Mouse (Mus musculus) adrenal gland, postnatal 14 days (tissue): Measurements from ENCODE around the gene Actr1b. TPM values are rescaled to one million over a fixed set of nuclear protein-coding genes. Genes with fewer than 3 reads are reported as not detected.
A peak's percentile ranks its signal among the peaks of the same experiment; 100 is the strongest.
"Not testable (repeated sequence)": the region's sequence is repeated elsewhere in the genome, so short reads cannot be mapped to it uniquely, and the experiment has no call there.

ENCODE experiments used
- DNase-seq: peaks from one replicate; pipeline ENCODE4 v3.0.0; 2021; ENCODE audit warnings: mixed read lengths
- total RNA-seq: library from RNA; stranded (reverse); gene quantifications from 2 replicates; pipeline ENCODE4 v1.2.3, GENCODE M21; 2021

Gene Actr1b
- total RNA-seq, 1 experiment from 2014 or later: 113 TPM

DNA sequence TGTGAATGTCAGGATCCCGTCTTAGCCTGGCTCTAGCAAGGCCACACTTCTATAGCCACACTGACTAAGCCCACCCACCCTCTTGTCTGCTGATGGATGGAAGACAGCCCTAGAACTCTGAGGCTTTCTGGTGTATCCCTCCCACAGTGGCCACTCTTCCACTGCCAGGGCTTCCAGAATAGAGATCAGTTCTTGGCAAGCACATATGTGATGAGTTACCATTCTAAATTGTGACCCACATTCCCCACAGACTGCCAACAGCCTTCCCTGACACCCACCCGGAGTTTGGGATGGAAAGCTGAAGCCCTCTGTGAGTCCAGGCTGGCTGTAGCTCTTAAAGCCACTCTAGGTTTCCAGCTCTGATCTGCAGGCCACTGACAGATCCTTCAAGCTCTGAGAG is 7.1 kb downstream of the Actr1b start:
- DNase-seq: no peak

DNA sequence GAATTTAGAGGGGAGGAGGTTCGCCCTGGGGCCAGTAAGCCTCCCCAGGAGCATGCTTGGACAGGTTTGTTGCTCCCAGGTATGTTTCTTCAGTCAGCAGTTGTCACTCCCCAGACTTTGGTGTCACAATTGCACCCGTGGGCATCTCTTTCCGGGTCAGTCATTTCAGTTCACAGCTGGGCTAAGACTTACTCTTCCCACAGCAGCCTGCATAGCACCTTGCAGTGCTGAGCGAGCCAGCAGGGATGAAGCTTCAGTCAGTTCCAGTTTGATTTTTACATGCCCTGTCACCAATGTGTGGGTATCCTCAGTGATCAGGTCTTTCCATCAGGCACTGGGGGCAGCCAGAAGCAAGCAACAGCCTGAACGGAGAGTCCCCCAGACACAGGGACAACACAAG is 17.2 kb downstream of the Actr1b start:
- DNase-seq: no peak

GRCm38 (mm10) chr1:36696411-36696810 is 17.8 kb downstream of the Actr1b start:
- DNase-seq: peak; percentile 23

GRCm38 (mm10) chr1:36694871-36695270 is 19.4 kb downstream of the Actr1b start:
- no peak for DNase-seq

- peak; percentile 99 for DNase-seq
Observed at GRCm38 (mm10) chr1:36691271-36692155, 22.7 kb downstream of the Actr1b start, which contains the start of gene Cox5b. TSS of gene Cox5b (plus strand) at chr1:36691449.

DNA sequence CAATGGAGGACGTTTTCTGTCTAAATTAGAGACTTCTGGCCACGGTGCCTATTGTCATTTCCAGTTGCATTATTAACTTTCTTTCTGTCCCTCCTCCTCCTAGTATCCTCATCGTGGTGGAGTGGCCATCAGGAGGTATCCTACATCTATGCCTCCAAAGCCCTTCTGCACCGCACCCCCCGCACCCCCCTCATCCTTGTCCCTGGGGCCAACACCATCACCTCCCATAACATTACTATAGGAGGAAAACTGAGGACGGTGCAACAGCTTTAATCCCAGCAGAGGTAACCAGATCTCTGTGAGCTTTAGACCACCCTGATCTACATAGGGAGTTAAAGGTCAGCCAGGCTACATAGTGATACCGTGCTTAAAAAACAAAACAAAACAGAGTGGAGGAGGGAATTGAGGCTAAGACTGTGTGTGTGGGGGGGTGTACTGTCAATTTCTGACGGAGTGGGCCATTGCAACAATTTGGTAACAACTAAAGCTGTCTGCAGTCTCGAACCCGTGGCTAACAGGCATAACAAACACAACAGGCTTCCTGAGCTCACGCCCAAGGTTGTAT is 23.5 kb downstream of the Actr1b start:
- DNase-seq: no peak

DNA sequence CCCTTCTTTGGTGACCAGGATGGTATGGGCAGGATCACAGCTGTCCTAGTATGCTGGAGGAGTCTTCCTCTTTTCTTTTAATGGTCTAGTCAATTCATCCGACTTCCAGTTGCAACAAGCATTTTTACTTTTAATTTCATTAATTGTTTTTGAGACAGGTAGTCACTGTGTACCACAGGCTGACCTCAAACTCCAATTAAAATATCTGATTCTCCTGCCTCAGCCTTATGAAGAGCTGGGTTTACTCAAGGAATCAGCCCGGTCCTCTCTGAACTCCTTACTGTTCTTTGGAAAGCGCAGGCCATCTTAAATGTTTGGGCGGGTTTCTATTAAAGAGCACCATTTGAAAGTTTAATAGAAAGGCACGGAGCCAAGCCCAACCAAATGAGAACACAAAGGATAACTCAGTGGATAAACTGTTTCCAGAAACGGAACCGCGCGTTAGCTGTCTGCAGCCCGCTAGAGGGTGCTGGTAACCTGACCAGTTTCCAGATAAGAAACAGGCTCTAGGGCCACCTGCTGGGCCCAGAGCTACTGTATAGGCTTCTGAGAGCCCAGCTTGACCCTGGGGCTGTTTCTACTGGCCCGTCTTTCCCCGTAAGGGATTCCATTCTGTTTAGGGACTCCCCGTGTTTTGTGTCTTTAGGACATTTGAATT is 30.3 kb downstream of the Actr1b start:
- peak; percentile 85 for DNase-seq

DNA sequence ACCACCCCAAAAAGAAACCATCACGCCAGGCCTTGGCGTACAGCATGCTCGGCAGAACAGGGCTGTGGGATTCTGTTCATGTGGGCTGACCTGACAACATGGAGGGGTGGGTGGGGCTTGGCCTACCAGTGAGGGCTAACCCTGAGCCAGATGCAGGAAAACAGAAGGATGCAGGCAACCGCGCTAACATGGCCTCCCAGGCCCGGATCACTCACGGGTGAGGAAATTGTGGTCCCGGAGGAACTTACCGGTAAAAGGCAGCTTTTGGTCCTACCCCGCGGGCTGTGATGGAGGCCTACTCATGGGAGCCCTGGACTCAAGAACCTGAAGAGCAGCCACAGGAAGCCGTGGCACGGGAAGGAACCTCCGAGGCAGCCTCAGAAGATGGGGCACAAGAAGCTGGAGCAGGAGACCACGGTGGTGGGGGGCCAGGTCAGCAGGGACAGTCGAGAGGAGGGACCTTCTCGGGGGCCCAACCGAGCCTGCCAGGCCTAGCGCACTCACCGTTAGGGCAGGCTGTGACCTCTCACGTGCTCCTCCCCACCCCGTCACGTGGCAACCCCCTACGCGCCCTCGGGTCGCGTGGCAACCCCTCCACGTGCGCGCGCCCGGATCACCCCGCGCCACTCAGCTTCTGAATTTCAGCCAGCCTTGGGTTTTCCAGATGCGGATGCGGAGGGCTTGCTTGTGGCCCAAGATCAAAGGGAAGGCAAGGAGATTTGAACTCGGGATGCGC is 31.4 kb downstream of the Actr1b start, which contains the start of gene Fam178b:
Fam178b (minus strand) TSS at position 564 of the 736 bp plus-strand sequence.
- DNase-seq: no peak

GRCm38 (mm10) chr1:36680893-36681292 is 33.3 kb downstream of the Actr1b start:
- no peak for DNase-seq

GRCm38 (mm10) chr1:36674936-36675335 is 39.3 kb downstream of the Actr1b start:
- DNase-seq: no peak

DNA sequence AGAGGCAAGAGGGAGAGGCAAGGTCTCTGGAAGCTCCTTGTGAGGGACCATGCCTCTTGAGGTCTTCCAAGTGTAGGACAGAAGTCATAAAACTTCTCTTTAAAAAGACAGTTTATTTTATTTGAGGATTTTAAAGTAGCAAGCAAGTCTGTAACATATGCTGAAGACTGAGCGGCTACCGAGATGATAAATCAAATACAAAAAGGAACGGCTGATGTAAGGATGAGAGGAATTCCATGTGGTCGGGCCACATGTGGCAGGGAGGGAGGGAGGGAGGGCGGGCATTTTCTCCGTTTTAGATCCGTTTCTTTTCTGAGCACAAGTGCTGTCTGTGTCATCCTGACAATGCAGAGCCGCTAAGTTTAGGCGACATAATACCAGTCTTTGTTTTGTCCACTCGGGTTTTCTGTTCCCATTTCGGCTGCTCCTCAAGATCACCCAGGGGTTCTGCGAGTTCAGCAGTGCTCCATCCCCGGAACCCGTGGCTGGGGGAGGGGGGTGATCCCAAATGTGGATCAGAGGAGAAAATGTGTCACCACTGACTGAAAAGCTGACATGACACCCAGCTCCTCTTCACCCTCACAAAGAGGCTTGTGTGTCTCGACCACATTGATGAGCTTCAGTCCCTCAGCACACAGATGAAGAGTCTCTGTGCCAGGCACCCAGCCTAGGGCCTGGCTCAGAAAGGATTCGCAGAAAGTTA is 41.4 kb downstream of the Actr1b start:
- DNase-seq: no peak

DNA sequence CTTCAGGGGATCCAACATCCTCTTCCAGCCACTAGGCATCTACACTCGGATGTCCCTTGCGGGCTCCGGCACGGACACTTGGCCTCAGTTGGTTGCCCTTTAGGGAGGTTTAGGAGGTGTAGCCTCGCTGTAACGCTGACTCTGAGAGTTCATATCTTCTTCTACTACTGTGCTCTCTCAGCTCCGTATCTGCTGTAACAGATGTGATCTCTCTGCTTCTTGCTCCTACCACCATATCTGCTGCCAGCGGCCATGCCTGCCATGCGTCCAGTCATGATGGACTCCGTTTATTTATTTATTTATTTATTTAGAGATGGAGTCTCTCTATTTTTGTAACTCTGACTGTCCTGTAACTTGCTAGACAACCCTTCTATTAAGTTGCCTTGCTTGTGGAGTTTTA is 43.0 kb downstream of the Actr1b start:
- no peak for DNase-seq

DNA sequence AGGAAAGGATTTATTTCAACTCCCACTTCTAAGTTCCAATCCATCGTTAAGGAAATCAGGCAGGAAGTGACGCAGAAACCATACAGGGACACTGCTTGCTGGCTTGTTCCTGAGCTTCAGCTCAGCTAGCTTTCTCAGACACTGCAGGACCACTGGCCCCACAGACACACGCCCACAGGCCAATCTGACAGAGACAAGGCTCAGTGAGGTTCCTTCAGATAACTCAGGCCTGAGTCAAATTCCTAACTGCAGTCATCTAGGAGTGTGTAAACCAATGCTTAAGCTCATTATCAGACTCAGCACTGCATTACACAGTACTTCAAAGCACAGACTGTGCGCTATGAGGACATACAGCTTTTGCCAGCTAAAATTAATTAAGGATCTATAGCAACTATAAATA is 44.0 kb downstream of the Actr1b start:
- no peak for DNase-seq

- DNase-seq: not testable (repeated sequence)
Observed at GRCm38 (mm10) chr1:36668007-36668406, 46.2 kb downstream of the Actr1b start.

DNA sequence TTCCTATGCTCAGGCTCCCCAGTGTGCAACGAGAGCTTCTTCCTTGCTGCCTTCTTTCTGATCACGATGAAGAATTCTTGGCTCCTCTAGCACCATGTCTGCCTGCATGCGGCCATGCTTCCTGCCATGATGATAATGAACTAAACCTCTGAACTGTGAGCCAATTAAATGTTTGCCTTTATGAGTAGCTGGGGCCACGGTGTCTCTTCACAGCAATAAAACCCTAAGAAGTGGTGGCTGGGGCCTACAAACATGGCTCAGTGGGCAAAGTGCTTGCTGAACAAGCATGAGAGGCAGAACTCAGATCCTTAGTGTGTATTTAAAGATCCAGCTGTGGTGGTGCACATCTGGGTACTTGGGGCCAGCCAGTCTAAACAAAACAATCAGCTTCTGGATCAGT is 48.3 kb downstream of the Actr1b start:
- no peak for DNase-seq

DNA sequence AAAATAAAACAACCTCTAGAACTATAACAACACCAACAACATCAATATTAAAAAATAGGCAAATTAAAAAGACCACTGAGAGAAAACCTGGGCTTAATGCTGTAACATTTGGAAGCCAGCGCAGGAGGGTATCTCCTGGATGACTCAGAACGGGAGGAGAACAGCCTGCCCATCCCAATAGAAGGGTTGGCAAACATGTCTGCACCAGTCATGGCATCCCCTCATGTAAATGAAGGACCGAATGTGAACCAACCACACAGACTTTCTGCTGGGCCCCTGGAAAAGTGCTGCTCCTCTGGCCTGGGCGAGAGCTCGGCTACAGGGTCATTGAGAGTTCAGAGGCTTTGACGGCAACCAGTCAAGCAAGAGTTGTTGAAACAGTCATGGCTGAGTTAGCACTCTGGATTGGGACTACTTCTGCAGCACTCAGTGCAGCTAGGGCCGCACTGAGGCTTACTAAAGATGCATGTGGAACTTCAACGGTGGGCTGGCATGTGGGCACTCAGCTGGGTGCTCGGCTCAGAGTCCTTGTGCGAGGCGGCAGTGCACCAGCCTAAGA is 49.0 kb downstream of the Actr1b start:
- no peak for DNase-seq

GRCm38 (mm10) chr1:36664457-36664856 is 49.8 kb downstream of the Actr1b start:
- DNase-seq: peak; percentile 30

DNA sequence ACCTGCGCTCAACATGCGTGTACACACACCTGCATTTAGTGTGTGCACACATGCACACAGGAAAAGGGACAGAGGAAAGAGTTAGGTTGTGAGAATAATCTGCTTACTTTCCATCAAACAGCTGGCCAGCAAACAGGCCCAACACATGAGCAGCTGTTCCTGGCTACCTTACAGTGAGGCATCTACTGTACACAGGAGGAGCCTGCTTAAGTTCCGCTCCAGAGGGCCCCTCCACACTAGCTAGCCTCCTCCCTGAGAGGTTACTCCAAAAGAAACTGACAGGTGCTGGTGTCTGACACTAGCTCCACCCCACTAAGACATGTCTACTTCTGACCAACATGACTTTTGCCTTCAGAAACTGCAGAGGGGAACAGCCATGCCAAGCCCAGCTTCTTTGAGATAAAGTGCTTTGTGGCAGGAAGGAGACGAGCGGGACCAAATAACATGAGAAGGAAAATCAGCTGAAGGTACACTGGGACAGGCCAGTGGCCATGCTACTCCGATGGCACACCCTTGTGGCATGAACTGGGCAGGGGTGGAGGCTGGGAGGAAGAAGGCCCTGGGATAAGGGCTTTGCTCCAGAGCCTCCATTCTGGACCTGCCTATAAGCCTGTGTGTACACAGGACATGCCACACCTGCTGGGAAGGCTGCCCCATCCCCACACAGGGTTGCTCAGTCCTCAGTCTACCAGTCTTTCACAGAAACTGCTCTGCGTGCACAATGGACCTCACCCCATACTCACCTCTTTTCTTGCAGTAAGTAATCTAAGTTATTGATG is 55.4 kb downstream of the Actr1b start:
- DNase-seq: no peak

DNA sequence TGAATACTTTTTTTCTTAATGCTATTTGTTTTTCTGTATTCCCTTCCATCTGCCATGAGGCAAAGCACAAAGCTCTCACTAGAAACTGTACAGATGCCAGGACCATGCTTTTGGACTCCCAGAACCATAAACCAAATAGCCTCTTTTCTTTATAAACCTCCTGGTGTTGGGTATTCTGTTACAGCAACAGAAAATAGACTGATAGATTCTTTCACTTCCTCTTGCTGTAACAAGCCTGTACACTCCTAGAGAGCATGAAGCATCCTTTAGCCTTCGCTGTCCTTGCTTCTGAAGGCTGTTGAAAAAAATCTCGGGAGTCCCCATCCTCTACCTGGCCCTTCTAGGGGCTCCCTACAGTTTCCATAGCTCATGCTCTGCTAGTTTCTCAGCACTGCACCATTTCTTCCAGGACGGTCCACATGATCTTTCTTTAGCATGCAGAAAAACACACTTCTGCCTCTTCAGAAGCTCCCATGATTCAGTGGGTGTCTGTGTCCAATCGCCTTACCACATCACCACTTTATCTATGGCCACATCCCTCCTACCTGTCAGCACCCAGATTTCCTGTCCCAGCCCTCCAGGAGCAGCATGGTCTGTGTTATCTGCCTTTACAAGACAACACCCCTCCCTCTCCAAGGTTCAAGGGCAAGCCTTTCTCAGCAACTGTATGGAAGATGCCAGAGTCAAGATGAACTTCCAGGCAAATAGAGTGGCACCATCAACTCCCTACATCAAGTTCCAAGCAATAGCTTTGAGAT is 56.4 kb downstream of the Actr1b start:
- DNase-seq: no peak

DNA sequence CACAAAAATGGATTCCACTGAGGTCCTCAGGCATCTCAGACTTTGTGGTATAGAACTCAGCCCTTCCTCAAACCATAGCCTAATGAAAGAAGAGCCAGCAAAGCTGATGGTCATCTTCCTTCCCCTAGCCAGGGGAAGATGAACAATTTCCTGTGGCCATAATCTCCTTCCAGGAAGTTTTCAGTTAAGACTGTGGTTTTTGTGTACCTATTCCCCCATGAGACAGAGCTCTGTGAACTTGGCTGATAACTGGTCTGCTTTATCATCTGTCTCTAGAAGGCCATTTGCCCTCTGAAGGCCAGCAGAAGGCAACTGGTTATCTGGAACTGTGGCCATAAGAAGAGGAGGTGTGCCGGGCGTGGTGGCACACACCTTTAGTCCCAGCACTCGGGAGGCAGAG is 58.0 kb downstream of the Actr1b start:
- DNase-seq: no peak
